In genomic region chr5:96956926-96957325, GRCm38 (mm10) we compare ENCODE assay signal across 25 mouse cellular contexts. TPM values are rescaled to one million over a fixed set of nuclear protein-coding genes. Genes with fewer than 3 reads are reported as not detected.
DNase-seq lines count a peak whose midpoint lies in the region; ATAC-seq lines count a peak whose summit lies in the region.
"Had no signal": no experiment of that assay in that cellular context is flagged by ENCODE, and none has a peak within 500 bp of the region (broad histone marks: within the 10 kb centered on the region; RNA-seq: fewer than 3 reads in every experiment).

No protein-coding gene starts in this region.

- no peaks in the 10 kb centered on the region for H3K27me3 ChIP-seq in hindbrain, embryonic 10.5 days (ENCODE audit: insufficient read depth, poor library complexity, severe bottlenecking)
- H3K27me3 ChIP-seq in hindbrain, embryonic 13.5 days = no peaks in the 10 kb centered on the region
- H3K27me3 ChIP-seq: embryonic facial prominence, embryonic 13.5 days; forebrain, embryonic 15.5 days; hindbrain, embryonic 12.5 days; limb, embryonic 13.5 days; liver, embryonic 15.5 days had no signal

- no peak overlapping the region for H3K4me3 ChIP-seq in hindbrain, embryonic 10.5 days
- no peak overlapping the region for H3K4me3 ChIP-seq in hindbrain, embryonic 13.5 days
- H3K4me3 ChIP-seq: embryonic facial prominence, embryonic 13.5 days; forebrain, embryonic 10.5 days; forebrain, embryonic 15.5 days; hindbrain, embryonic 12.5 days; limb, embryonic 13.5 days; liver, embryonic 15.5 days had no signal

- peak overlapping the region; percentile 50 for H3K27ac ChIP-seq in hindbrain, embryonic 10.5 days
- no peak overlapping the region for H3K27ac ChIP-seq in hindbrain, embryonic 13.5 days
- H3K27ac ChIP-seq: embryonic facial prominence, embryonic 13.5 days; forebrain, embryonic 10.5 days; forebrain, embryonic 15.5 days; hindbrain, embryonic 12.5 days; kidney, postnatal 0 days; limb, embryonic 13.5 days had no signal

- no peaks in the 10 kb centered on the region for H3K36me3 ChIP-seq in hindbrain, embryonic 10.5 days
- H3K36me3 ChIP-seq in hindbrain, embryonic 13.5 days = no peaks in the 10 kb centered on the region
- H3K36me3 ChIP-seq: embryonic facial prominence, embryonic 13.5 days; forebrain, embryonic 10.5 days; forebrain, embryonic 15.5 days; hindbrain, embryonic 12.5 days; limb, embryonic 13.5 days; liver, embryonic 15.5 days had no signal

- peaks cover 7% of the 10 kb centered on the region; the same call in 1 of the 2 replicates for H3K4me1 ChIP-seq in hindbrain, embryonic 10.5 days (replicated peaks)
- peaks cover 8% of the 10 kb centered on the region for H3K4me1 ChIP-seq in hindbrain, embryonic 13.5 days (replicated peaks)
- H3K4me1 ChIP-seq: hindbrain, embryonic 12.5 days had no signal

- H3K4me2 ChIP-seq in hindbrain, embryonic 13.5 days = no peak overlapping the region
- H3K4me2 ChIP-seq: embryonic facial prominence, embryonic 13.5 days; forebrain, embryonic 15.5 days; hindbrain, embryonic 12.5 days; limb, embryonic 13.5 days; liver, embryonic 15.5 days; lung, embryonic 14.5 days had no signal

- no peaks in the 10 kb centered on the region for H3K9me3 ChIP-seq in hindbrain, embryonic 10.5 days
- no peaks in the 10 kb centered on the region for H3K9me3 ChIP-seq in hindbrain, embryonic 13.5 days
- H3K9me3 ChIP-seq: embryonic facial prominence, embryonic 13.5 days; forebrain, embryonic 10.5 days; forebrain, embryonic 15.5 days; hindbrain, embryonic 12.5 days; limb, embryonic 13.5 days; liver, embryonic 15.5 days had no signal

- 40% methylated on average over 3 of the region's 3 CpGs for WGBS in hindbrain, embryonic 10.5 days
- WGBS in hindbrain, embryonic 13.5 days = 31% methylated on average over 3 of the region's 3 CpGs

- DNase-seq in hindbrain, embryonic 10.5 days (ENCODE audit: low spot score) = no peak
- DNase-seq in left cerebral cortex, adult 9 months (ENCODE audit: low spot score in 2 of 2) = peak; percentile 25 to 33
- no peak for DNase-seq in left cerebral cortex, adult 18-20 months (ENCODE audit: low spot score in 2 of 2)
- peak; percentile 70 for DNase-seq in Muller cell, postnatal 12 days (ENCODE audit: inconsistent ontology term)
- peak; percentile 13 for DNase-seq in R1 (ENCODE audit: low read depth, low spot score)
- DNase-seq in ovary, postnatal 36 days (ENCODE audit: low spot score) = no peak
- DNase-seq in embryo, embryonic 10 days (ENCODE audit: low spot score) = no peak
- DNase-seq: adrenal gland, adult 8-10 months; B cell, adult 2 months; cerebellum, postnatal 25 days; kidney, adult 8-10 months; kidney, postnatal 4 days; lung, embryonic 14.5 days; lung, postnatal 14 days; midbrain, embryonic 14.5 days; thymus, postnatal 14 days had no signal

- no peak overlapping the region for H3K9ac ChIP-seq in hindbrain, embryonic 13.5 days
- H3K9ac ChIP-seq: embryonic facial prominence, embryonic 13.5 days; forebrain, embryonic 15.5 days; hindbrain, embryonic 12.5 days; limb, embryonic 13.5 days; liver, embryonic 15.5 days; lung, embryonic 14.5 days had no signal

- no peak for ATAC-seq in hindbrain, embryonic 13.5 days (ENCODE audit: low FRiP score)
- ATAC-seq: forebrain, embryonic 15.5 days; intestine, embryonic 16.5 days had no signal

RNA-seq across cellular contexts. Expression of gene Bmp2k, which starts 40.6 kb away (rescaled TPM):
- 10.1 and 10.2 TPM in 2 replicates for polyA plus RNA-seq in hindbrain, embryonic 10.5 days (2016; fragmentation: Nextera tagmentation; extraction: Ambion mirVana)
- 10.0 and 10.5 TPM in 2 replicates for polyA plus RNA-seq in hindbrain, embryonic 13.5 days (2015; fragmentation: Nextera tagmentation; extraction: Ambion mirVana)
- 10 to 100 TPM; 10.8 to 11.6 TPM for total RNA-seq in left cerebral cortex, adult 18-20 months (2021)

Comparison
In these comparisons a context has a peak if more than half of its experiments do, and no peak if none do; other contexts are left out.
1. DNase-seq: peak in left cerebral cortex, adult 9 months (2 of 2), Muller cell, postnatal 12 days (single experiment) and R1 (single experiment); none in hindbrain, embryonic 10.5 days (single experiment), left cerebral cortex, adult 18-20 months (0 of 2), ovary, postnatal 36 days (single experiment) and embryo, embryonic 10 days (single experiment).